Mouse (Mus musculus): ENCODE measurements around the gene Gm45261.

The Gm45261 gene

DNA sequence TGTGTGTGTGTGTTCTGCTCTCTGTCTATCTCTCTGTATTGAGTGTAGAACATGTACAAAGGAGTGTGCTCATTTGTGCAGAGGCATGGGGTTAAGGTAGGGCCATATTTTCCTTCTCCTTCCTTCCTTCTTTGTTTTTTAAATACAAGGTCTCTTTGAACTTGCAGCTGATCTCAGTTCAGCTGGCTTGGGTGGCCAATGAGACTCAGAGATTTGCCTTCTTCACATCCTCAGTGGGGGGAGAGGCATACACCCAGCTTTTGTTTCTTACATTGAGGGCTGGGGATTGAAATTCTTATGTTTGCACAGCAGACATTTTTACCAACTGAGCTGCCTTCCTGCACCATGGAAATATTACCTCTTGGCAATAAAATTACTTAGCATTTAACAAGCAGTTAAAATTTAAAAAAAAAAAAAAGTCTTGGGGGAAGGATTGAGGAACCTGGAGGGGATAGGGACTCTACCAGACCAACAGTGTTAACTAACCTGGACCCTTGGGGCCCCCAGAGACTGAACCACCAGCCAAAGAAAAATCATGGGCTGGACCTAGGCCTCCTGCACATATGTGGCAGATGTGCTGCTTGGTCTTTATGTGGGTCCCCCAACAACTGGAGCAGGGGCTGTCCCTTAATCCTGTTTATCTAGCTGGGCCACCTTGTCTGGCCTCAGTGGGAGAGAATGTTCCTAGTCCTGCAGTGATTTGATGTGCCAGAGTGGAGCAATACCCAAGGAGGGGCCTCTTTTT, 50.8 kb downstream of the Gm45261 start:
- in situ Hi-C loops (cut with MboI): loop anchor here (10.0 kb wide), 1 partner anchor 226 kb away; no protein-coding TSS in a partner anchor

DNA sequence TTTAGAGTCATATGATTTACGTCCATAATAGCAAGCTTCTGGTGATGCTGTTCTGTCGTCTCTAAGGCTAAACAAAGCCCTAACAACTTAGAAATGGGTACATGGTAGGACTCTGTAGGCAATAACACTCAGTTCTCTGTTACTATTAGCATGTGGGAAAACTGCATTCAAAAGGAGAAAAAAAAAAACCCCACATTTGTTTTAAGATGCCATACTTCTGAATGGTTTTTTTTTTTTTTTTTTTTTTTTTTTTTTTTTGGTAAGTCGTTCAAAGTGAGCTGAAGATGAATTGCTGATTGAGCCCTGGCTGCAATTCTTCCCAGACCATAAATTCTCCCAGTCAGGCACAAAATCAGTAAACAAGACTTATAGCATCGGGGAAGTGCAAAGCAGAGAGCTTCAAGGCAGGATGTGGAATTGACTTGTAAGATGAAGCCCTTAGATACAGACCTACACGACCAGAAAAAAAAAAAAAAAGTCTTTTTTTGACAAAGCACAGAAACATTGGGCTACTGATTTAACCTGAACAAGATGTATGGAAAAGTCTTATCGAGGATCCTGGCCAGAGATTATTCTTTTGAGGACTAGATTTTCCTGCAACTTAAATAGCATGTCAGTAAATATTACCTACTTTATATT, 51.7 kb downstream of the Gm45261 start:
- in situ Hi-C loops (cut with MboI): loop anchor here (10.0 kb wide), 1 partner anchor 225 kb away; no protein-coding TSS in a partner anchor

DNA sequence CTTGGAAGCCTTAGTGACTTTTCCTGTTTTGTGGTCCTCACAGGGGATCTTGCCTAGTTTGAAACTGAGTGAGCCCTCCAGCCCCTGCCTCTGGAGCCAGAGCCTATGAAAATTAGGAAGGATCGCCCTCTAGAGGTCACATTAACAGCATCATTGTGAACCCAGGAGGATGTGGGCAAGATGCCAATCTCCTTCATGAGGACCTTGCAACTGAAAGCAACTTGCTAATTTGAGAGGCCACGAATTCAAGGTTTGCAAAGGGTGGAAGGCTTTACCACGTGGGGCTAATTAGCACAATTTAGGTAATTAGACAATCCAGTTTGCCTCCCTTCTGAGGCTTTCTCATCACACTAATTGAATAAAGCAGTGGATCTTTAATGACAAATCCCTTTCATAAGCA, 52.7 kb downstream of the Gm45261 start:
- in situ Hi-C loops (cut with MboI): no loop called here

DNA sequence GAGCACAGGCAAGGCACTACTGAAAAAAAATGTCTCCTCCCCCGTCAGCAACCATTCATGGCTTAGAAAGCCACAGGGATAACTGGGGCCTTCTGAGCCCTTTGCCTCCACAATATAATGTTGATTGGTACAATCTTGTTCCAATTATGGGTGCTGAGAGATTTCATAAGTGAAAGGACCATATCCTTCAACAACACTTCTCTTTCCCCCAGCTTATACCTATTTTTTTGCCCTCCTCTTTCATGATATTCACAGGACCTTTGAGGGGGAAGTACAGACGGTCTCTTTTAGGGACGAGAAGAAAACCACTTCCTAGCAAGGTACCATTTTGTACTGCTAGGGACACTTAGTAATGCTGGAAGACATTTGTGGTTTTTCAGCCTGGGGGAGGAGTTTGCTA, 57.1 kb downstream of the Gm45261 start:
- in situ Hi-C loops (cut with MboI): no loop called here

DNA sequence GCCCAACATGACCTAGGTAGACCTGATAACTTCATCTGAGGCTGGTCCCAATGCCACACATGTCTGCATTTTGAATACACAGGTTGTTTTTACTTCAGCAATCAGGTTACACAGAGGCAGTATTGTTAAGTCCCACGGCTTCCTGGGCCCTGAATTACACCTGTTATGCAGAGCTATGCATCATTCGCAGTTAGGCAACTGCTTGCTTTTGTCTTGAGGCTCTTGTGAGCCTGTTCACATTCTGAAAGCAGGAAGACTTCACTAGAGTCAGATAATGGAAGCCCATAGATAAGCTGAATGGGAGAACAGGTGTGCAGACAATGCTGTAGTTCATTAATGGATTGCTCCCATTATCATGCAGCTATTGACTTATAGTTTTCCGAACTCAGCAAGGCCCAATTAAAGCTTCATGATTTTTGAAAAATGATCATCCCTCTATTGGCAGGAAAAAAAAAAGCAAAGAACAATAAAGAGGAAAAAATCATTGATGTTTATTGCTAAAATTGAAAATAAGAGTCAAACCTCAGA, 57.8 kb downstream of the Gm45261 start:
- in situ Hi-C loops (cut with MboI): no loop called here

DNA sequence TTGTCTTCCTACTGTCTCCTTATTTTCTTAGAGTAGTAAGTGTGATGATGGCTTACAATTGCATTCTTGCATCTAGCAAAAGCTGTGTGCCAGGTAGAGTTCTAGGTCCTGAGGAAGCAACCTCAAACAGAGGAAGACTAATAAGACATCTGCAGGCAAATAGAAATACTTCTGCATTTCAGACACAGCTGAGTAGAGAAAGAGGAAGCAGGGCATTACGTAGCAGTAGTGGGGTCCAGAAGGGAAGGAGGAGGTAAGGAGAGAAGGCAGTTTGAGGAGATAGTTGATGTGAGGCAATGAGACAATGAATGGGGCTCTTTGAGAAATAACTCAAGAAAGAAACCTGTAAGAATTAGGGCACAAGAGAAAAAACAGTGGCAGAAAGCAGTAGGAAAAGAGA, 59.3 kb downstream of the Gm45261 start:
- in situ Hi-C loops (cut with MboI): no loop called here
